Mouse (Mus musculus): ENCODE data around the gene Pfdn6. TPM values are rescaled to one million over a fixed set of nuclear protein-coding genes. Genes with fewer than 3 reads are reported as not detected.
A peak's percentile ranks its signal among the peaks of the same experiment; 100 is the strongest.
"Not testable (repeated sequence)": the region's sequence is repeated elsewhere in the genome, so short reads cannot be mapped to it uniquely, and the experiment has no call there.

Gene Pfdn6
- polyA plus RNA-seq, 1 experiment, result 130 TPM

GRCm38 (mm10) chr17:33909869-33910250 is 30.3 kb downstream of the Pfdn6 start:
- peak overlapping the region; percentile 82 for H3K4me3 ChIP-seq (ENCODE audit: insufficient read depth, poor library complexity, severe bottlenecking)
- peaks cover 35% of the 10 kb centered on the region for H3K36me3 ChIP-seq (ENCODE audit: control insufficient read depth, insufficient read depth)
- no peak for TF ChIP-seq MYOG (IDR thresholded peaks at IDR 0.05; ENCODE audit: control insufficient read depth, extremely low read depth, insufficient read length)
- peak; percentile 24 for TF ChIP-seq MAX (IDR thresholded peaks at IDR 0.05)
- peaks cover 3% of the 10 kb centered on the region for H3K79me3 ChIP-seq (ENCODE audit: low read depth)
- H3K79me2 ChIP-seq (ENCODE audit: control insufficient read depth, insufficient read depth), result peaks cover 43% of the 10 kb centered on the region
- no peaks in the 10 kb centered on the region for H3K27me3 ChIP-seq (ENCODE audit: control insufficient read depth, insufficient read depth, insufficient read length)
- H3ac ChIP-seq (ENCODE audit: control insufficient read depth, insufficient read length, low read depth), result peak overlapping the region; percentile 98

- no peaks in the 10 kb centered on the region for H3K27me3 ChIP-seq (ENCODE audit: control insufficient read depth, insufficient read depth, insufficient read length)
Measured at GRCm38 (mm10) chr17:33909077-33909868, 30.9 kb downstream of the Pfdn6 start, which contains the start of gene Daxx. Gene Daxx, plus strand, starts transcription at chr17:33909414.

DNA sequence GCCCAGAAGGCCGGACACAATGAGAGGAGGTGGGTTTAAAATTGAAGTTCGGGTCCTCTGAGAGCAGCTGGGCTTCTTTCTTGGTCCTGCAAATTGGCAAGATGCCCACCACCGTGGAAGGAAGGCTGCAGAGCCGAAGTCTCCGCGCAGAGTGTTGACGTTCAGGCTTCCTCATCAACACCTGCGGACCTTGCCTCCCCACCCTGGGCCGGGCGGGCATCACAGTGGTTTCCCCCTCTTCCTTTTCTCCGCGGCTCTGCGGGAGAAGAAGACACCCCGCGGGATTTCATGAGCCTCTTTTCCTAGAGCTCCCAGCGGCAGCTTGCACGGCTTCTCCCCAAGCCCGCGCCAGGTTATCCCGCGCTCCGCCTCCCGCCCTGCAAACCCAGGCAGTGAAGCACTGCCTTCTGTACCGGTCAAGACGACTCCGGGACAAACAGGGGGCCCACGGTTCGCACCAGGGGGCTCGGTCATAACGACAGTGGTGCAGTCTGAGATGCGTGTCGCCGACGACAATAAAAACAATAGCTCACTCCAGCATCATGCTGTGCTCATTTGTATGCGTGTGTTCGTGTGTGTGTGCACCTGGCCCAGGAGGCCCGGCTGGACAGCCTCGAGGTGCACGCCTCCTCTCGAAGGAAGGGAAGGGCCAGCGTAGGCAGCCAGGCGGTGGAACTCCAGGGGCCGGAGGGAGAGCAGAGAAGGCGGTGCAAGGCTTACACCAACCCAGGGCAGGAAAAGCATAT is 31.6 kb downstream of the Pfdn6 start:
- Histone ChIP-seq H3ac (ENCODE audit: control insufficient read depth, insufficient read length, low read depth) (peak overlapping the region; percentile 60), H3K27me3 (ENCODE audit: control insufficient read depth, insufficient read depth, insufficient read length) (no peaks in the 10 kb centered on the region), H3K79me2 (ENCODE audit: control insufficient read depth, insufficient read depth) (peaks cover 38% of the 10 kb centered on the region), H3K36me3 (ENCODE audit: control insufficient read depth, insufficient read depth) (peaks cover 21% of the 10 kb centered on the region), H3K79me3 (ENCODE audit: low read depth) (peaks cover 3% of the 10 kb centered on the region), H3K4me3 (ENCODE audit: insufficient read depth, poor library complexity, severe bottlenecking) (peak overlapping the region; percentile 38)
- TF ChIP-seq CTCF (IDR thresholded peaks at IDR 0.05; ENCODE audit: control insufficient read depth, insufficient read depth, insufficient read length), result no peak
- TF ChIP-seq MAX (IDR thresholded peaks at IDR 0.05), result no peak
- TF ChIP-seq FOSL1 (IDR thresholded peaks at IDR 0.05; ENCODE audit: insufficient read depth, low read length, poor library complexity, severe bottlenecking), result no peak
- no peak for TF ChIP-seq USF1 (IDR thresholded peaks at IDR 0.05; ENCODE audit: low read depth)
- TF ChIP-seq MYOG (IDR thresholded peaks at IDR 0.05; ENCODE audit: control insufficient read depth, extremely low read depth, insufficient read length), result no peak
- TF ChIP-seq CEBPB (IDR thresholded peaks at IDR 0.05; ENCODE audit: low read depth), result no peak
- no peak for TF ChIP-seq MYOD1 (IDR thresholded peaks at IDR 0.05; ENCODE audit: control insufficient read depth, insufficient read length, low read depth)

More at GRCm38 (mm10) chr17:33909077-33909868, 30.9 kb downstream of the Pfdn6 start, which contains the start of gene Daxx:
- Histone ChIP-seq H3K4me3 (ENCODE audit: insufficient read depth, poor library complexity, severe bottlenecking) (peak within 1 kb of the TSS; percentile 82), H3K79me3 (ENCODE audit: low read depth) (peaks cover 3% of the 10 kb centered on the region), H3K79me2 (ENCODE audit: control insufficient read depth, insufficient read depth) (peaks cover 43% of the 10 kb centered on the region), H3K36me3 (ENCODE audit: control insufficient read depth, insufficient read depth) (peaks cover 29% of the 10 kb centered on the region), H3ac (ENCODE audit: control insufficient read depth, insufficient read length, low read depth) (peak within 1 kb of the TSS; percentile 98)
- TF ChIP-seq MAX (IDR thresholded peaks at IDR 0.05) (peak; percentile 19), USF1 (IDR thresholded peaks at IDR 0.05; ENCODE audit: low read depth) (no peak)

DNA sequence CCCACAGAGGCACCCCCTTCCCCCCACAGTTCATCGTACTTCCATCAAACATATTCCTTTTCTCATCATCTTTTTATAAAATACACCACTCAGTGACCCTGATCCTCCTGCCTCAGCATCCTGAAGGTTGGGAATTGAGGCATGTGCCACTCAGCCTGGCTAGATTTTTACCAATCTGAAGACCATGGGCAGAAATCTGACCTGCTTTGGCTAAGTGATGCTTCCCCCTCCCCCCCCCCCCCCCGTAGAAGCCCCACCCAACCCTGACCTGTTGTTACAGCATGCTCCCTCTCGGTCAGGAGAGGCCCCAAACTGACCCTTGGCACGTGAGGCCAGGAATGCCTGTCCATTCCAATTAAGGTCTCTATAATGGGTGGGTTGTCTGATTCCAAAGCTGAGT is 35.3 kb downstream of the Pfdn6 start, which contains the start of gene Platr17:
Gene Platr17, plus strand, starts transcription at position 301 of the 400 bp plus-strand sequence.
- H3K79me3 ChIP-seq (ENCODE audit: low read depth); H3K79me2 ChIP-seq (ENCODE audit: control insufficient read depth, insufficient read depth); H3ac ChIP-seq (ENCODE audit: control insufficient read depth, insufficient read length, low read depth); H3K36me3 ChIP-seq (ENCODE audit: control insufficient read depth, insufficient read depth); H3K27me3 ChIP-seq (ENCODE audit: control insufficient read depth, insufficient read depth, insufficient read length); H3K4me3 ChIP-seq (ENCODE audit: insufficient read depth, poor library complexity, severe bottlenecking): not testable (repeated sequence)

DNA sequence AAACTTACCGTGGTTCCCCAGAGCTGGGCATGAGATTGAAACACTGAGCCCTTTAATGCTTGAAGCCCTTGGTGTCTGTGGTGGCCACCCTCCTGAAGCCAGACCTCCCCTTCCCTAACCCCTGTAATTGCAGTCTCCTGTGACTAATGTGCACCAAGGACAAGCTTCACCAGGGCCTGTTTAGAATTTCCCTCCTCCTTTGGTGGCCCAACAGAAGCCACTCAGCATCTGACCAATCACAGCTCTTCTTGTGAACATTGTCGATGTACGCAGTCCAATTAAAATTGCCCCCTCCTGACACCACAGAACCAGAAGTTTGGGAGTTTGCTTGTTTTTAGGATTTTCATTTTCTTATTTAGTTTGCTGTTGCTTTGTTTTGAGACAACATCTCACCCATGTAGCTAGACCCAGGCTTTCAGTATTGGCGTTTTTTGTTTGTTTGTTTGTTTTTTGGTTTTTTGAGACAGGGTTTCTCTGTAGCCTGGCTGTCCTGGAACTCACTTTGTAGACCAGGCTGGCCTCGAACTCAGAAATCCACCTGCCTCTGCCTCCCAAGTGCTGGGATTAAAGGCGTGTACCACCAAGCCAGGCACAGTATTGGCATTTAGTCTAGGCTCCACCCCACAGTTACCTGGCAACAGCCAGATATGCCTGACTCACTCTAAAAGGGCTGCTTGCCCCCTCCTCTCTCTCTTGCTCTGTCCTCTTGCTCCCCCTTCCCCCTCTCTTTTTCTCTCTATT is 36.1 kb downstream of the Pfdn6 start:
- not testable (repeated sequence) for H3K27me3 ChIP-seq (ENCODE audit: control insufficient read depth, insufficient read depth, insufficient read length); H3K36me3 ChIP-seq (ENCODE audit: control insufficient read depth, insufficient read depth); H3ac ChIP-seq (ENCODE audit: control insufficient read depth, insufficient read length, low read depth); H3K4me3 ChIP-seq (ENCODE audit: insufficient read depth, poor library complexity, severe bottlenecking); H3K79me2 ChIP-seq (ENCODE audit: control insufficient read depth, insufficient read depth); H3K79me3 ChIP-seq (ENCODE audit: low read depth)

DNA sequence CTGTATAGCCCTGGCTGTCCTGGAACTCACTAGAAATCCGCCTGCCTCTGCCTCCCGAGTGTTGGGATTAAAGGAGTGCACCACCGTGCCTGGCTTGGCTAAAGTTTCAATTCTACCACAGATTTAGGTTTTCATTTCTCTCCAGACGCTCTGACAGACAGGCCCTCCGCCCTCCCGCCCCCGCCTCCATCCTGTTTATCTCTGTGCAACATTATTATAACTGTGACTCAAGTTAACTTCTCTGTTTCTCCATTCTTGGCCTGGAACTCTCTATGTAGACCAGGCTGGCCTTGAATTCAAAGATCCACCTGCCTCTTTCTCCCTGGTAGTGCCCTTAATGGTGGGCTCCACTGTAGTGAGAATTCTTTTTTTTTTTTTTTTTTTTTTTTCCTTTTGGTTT is 37.7 kb downstream of the Pfdn6 start:
- no peaks in the 10 kb centered on the region for H3K27me3 ChIP-seq (ENCODE audit: control insufficient read depth, insufficient read depth, insufficient read length)
- H3K79me2 ChIP-seq (ENCODE audit: control insufficient read depth, insufficient read depth), result no peaks in the 10 kb centered on the region
- H3K36me3 ChIP-seq (ENCODE audit: control insufficient read depth, insufficient read depth), result no peaks in the 10 kb centered on the region
- no peak for TF ChIP-seq MAX (IDR thresholded peaks at IDR 0.05)
- no peak for TF ChIP-seq CEBPB (IDR thresholded peaks at IDR 0.05; ENCODE audit: low read depth)
- TF ChIP-seq FOSL1 (IDR thresholded peaks at IDR 0.05; ENCODE audit: insufficient read depth, low read length, poor library complexity, severe bottlenecking), result no peak
- no peak for TF ChIP-seq MYOG (IDR thresholded peaks at IDR 0.05; ENCODE audit: control insufficient read depth, extremely low read depth, insufficient read length)
- no peak for TF ChIP-seq MYOD1 (IDR thresholded peaks at IDR 0.05; ENCODE audit: control insufficient read depth, insufficient read length, low read depth)
- TF ChIP-seq USF1 (IDR thresholded peaks at IDR 0.05; ENCODE audit: low read depth), result no peak
- no peak for TF ChIP-seq CTCF (IDR thresholded peaks at IDR 0.05; ENCODE audit: control insufficient read depth, insufficient read depth, insufficient read length)
- no peak overlapping the region for H3K4me3 ChIP-seq (ENCODE audit: insufficient read depth, poor library complexity, severe bottlenecking)
- H3ac ChIP-seq (ENCODE audit: control insufficient read depth, insufficient read length, low read depth), result no peak overlapping the region
- no peaks in the 10 kb centered on the region for H3K79me3 ChIP-seq (ENCODE audit: low read depth)

Data from C2C12 (cell line).